Mouse (Mus musculus): ENCODE results near the gene Eddm3b.

DNA sequence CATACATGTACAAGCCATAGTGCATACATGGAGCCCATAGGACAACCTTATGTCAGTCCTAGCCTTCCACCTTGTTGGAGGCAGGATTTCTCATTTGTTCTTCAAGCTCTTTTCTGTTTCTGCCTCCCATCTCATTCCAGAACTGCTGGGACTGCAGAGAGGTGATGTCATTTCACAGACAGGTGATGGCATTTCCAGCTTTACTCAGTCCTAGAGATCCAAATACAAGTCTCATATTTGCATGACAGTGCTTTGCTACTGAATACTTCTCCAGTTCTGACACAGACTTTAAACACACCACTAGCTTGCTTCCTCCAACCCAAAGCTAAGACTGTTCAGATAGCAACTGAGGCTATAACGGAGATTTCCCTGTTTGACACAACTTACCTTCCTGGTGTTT, 35.0 kb upstream of the Eddm3b start:
- no peak for TF ChIP-seq ETS1 (IDR thresholded peaks at IDR 0.05; ENCODE audit: low read depth, low read length)
- TF ChIP-seq GATA1 (IDR thresholded peaks at IDR 0.05; ENCODE audit: low read depth, low read length): no peak
- no peak for TF ChIP-seq GABPA (IDR thresholded peaks at IDR 0.05; ENCODE audit: low read depth, low read length)

Measured in MEL (cell line).